Mouse (Mus musculus) kidney, embryonic 15.5 days (tissue): ENCODE data around the gene Pde6b. TPM values are rescaled to one million over a fixed set of nuclear protein-coding genes. Genes with fewer than 3 reads are reported as not detected.
A peak's percentile ranks its signal among the peaks of the same experiment; 100 is the strongest.

Experiments used
- ATAC-seq: fragments of 200-750 bp; cut with Nextera tagmentation; replicated peaks from 2 replicates; pipeline ENCODE4 v1.8.0; 2017; ENCODE audit warnings: moderate TSS enrichment; ENCODE audit not compliant: low FRiP score
- H3K27ac ChIP-seq: fragments of 300-500 bp; sonication (generic); 2 replicates; pipeline ENCODE4 v1.5.1; 2015; ENCODE audit warnings: mild to moderate bottlenecking, inconsistent platforms
- H3K27me3 ChIP-seq: fragments of 300-500 bp; sonication (generic); 2 replicates; pipeline ENCODE4 v1.6.1; 2015; ENCODE audit warnings: inconsistent platforms
- H3K36me3 ChIP-seq: fragments of 300-500 bp; sonication (generic); 2 replicates; pipeline ENCODE4 v1.6.1; 2015; ENCODE audit warnings: inconsistent platforms
- H3K4me1 ChIP-seq: fragments of 300-500 bp; sonication (generic); 2 replicates; pipeline ENCODE4 v1.6.1; 2015; ENCODE audit warnings: inconsistent platforms
- H3K4me2 ChIP-seq: fragments of 300-500 bp; sonication (generic); 2 replicates; pipeline ENCODE4 v1.6.1; 2015; ENCODE audit warnings: moderate library complexity, mild to moderate bottlenecking, inconsistent platforms
- H3K4me3 ChIP-seq: fragments of 300-500 bp; sonication (generic); replicated peaks from 2 replicates; pipeline ENCODE4 v1.5.1; 2015; ENCODE audit warnings: mild to moderate bottlenecking, inconsistent platforms
- H3K9ac ChIP-seq: fragments of 300-500 bp; sonication (generic); 2 replicates; pipeline ENCODE4 v1.6.1; 2015; ENCODE audit warnings: mild to moderate bottlenecking, inconsistent platforms
- H3K9me3 ChIP-seq: fragments of 300-500 bp; sonication (generic); replicated peaks from 2 replicates; pipeline ENCODE4 v1.6.1; 2016; ENCODE audit warnings: inconsistent platforms
- WGBS: fragments of 180-500 bp; shearing (Covaris S2); methylation state at CpG from one replicate; pipeline ENCODE4 v1.1.7; 2015; ENCODE audit warnings: mixed read lengths; 5-methylcytosine and 5-hydroxymethylcytosine counted together
- polyA plus RNA-seq: library from polyadenylated mRNA; unstranded; fragments of >200 nt; fragmentation: Nextera tagmentation; extraction: Ambion mirVana; gene quantifications from 2 replicates; pipeline ENCODE4 v1.2.1, GENCODE M21; 2015

The Pde6b gene
- polyA plus RNA-seq, 1 experiment from 2014 or later, result 0.34 TPM

DNA sequence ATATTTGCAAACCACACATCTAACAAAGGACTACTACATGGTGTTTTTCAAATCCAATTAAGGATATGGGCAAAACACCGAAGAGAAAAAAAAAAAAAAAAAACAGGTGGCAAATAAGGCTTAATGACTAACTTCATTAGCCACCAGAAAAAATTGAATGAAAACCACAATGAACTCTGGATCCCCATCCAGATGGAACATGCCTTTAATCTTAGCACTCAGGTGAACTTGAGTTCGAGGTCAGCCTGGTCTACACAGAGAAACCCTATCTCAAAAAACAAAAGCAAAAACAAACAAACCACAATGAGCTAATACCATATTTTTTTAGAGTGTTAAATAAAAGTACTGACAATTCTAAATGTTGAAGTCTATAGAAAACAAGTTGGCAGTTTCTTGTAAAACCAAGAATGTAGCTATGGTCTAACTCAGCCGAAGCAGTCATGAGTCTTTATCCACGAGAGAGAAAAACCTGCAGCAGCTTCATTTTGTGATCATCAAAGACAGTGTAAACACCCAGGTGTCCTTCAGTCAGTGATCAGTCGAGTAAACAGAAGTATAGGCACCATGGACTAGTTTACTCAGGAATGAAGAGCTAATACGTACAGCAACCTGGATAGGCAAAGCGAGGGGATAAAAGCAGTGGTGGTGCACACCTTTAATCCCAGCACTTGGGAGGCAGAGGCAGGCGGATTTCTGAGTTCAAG is 62.8 kb downstream of the Pde6b start:
- 82% methylated on average over 8 of the region's 8 CpGs for WGBS
- no peak overlapping the region for H3K27ac ChIP-seq
- ATAC-seq, result no peak
- no peak overlapping the region for H3K4me2 ChIP-seq
- H3K36me3 ChIP-seq, result no peaks in the 10 kb centered on the region
- H3K9me3 ChIP-seq, result no peaks in the 10 kb centered on the region
- peaks cover 13% of the 10 kb centered on the region for H3K4me1 ChIP-seq
- H3K4me3 ChIP-seq, result no peak overlapping the region
- H3K27me3 ChIP-seq, result peaks cover 12% of the 10 kb centered on the region; the same call in 1 of the 2 replicates
- H3K9ac ChIP-seq, result no peak overlapping the region

DNA sequence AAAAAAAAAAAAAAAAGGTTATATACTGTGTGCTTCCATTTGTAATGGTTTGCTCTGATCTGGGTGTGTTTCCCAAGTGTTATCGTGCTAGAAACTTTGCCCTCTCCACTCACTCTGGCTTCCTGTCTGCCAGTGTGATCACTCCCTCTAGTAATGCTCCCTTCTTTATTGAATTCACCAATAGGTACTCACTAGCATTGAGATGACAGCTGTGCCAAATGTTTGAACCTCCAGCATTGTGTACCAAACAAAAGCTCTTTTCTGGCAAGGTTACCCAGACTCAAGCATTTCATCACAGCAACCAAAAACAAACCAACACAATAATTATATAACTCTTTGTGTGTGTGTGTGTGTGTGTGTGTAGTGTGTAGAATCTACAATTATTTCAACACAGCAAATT is 63.4 kb downstream of the Pde6b start:
- no peak overlapping the region for H3K27ac ChIP-seq
- no peak overlapping the region for H3K4me3 ChIP-seq
- no peaks in the 10 kb centered on the region for H3K36me3 ChIP-seq
- H3K9me3 ChIP-seq, result no peaks in the 10 kb centered on the region
- ATAC-seq, result no peak
- no peak overlapping the region for H3K4me2 ChIP-seq
- peaks cover 13% of the 10 kb centered on the region for H3K4me1 ChIP-seq
- WGBS, result 81% methylated on average over 1 of the region's 1 CpGs
- no peak overlapping the region for H3K9ac ChIP-seq
- peaks cover 12% of the 10 kb centered on the region; the same call in 1 of the 2 replicates for H3K27me3 ChIP-seq

DNA sequence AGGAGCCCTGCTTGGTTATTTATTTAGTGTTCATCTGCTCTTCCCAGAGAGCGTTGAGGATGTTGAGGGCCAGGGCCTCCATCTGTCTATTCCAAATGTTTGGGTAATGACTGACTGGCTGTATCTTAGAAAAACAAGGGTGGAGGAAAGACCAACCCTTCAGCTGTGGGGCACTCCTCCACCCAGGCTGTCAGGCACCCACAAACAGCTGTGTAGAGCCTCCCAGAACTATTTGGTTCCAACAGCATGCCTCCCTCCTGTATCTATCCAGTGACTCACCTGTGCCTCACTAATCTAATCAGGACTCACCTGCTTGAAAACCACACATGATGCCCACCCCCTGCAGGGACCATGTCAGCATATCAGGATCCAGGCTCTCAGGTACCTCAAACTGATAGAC is 64.2 kb downstream of the Pde6b start:
- Histone ChIP-seq H3K4me3 (no peak overlapping the region), H3K27me3 (peaks cover 7% of the 10 kb centered on the region; the same call in 1 of the 2 replicates), H3K9me3 (no peaks in the 10 kb centered on the region), H3K27ac (no peak overlapping the region), H3K4me1 (peaks cover 13% of the 10 kb centered on the region), H3K4me2 (no peak overlapping the region), H3K36me3 (no peaks in the 10 kb centered on the region), H3K9ac (no peak overlapping the region)
- WGBS, result 69% methylated on average over 1 of the region's 1 CpGs
- no peak for ATAC-seq

- Histone ChIP-seq H3K4me2 (no peak overlapping the region), H3K9ac (no peak overlapping the region), H3K27me3 (peaks cover 8% of the 10 kb centered on the region; the same call in 1 of the 2 replicates), H3K36me3 (no peaks in the 10 kb centered on the region), H3K4me1 (peaks cover 5% of the 10 kb centered on the region), H3K27ac (no peak overlapping the region), H3K4me3 (no peak overlapping the region), H3K9me3 (no peaks in the 10 kb centered on the region)
- ATAC-seq, result no peak
- 39% methylated on average over 3 of the region's 3 CpGs for WGBS
Measured at GRCm38 (mm10) chr5:108454094-108454493, 65.9 kb downstream of the Pde6b start.

DNA sequence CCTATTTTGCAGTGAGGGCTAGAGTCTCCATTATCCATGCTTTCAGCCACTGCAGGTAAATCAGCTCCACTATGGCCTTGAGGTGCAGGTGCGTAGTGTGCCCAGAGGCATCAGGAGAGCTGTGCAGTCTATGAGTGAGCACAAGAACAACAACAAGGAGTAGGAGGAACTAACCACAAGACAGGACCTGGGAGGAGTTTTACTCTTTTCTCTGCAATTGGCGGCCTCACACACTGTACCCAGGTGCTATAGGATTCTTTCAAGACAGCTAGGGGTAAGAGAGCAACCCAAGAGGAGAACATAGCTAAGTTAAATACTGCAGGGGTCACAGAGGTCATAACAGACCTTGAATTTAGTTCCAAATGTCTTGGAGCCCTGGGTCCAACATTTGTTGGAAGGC is 70.5 kb downstream of the Pde6b start:
- Histone ChIP-seq H3K4me2 (no peak overlapping the region), H3K36me3 (no peaks in the 10 kb centered on the region), H3K9ac (no peak overlapping the region), H3K27me3 (peaks cover 12% of the 10 kb centered on the region; the same call in 1 of the 2 replicates), H3K27ac (no peak overlapping the region), H3K4me3 (no peak overlapping the region), H3K9me3 (no peaks in the 10 kb centered on the region), H3K4me1 (peaks cover 25% of the 10 kb centered on the region)
- no peak for ATAC-seq
- 81% methylated on average over 2 of the region's 2 CpGs for WGBS

DNA sequence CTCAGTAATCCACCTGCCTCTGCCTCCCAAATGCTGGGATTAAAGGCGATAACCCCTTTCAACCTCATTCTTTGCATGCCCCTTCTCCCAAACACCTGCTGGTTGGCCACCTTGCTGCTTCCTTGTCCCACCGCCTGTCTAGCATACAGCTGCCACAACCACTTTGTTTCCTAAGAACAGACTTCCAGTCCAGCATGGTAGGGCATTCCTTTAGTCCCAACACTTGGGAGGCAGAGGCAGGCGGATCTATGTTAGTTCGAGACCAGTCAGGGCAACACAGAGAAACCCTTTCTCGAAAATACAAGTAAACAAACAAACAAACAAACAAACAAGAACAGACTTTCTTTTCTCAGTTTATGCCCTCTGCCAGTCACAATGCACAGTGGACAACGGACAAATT is 72.3 kb downstream of the Pde6b start:
- ATAC-seq, result 0 out of 2 replicates have a peak, but pooled peaks have one; percentile 0
- WGBS, result 41% methylated on average over 6 of the region's 6 CpGs
- peak overlapping the region; percentile 91 for H3K4me3 ChIP-seq

GRCm38 (mm10) chr5:108461082-108462065 is 73.2 kb downstream of the Pde6b start, which contains the start of gene Pcgf3:
Pcgf3 (plus strand) TSS chr5:108461232.
- WGBS, result under 1% methylated on average over 50 of the region's 62 CpGs
- no peaks in the 10 kb centered on the region for H3K9me3 ChIP-seq

More for the DNA sequence above, 72.3 kb downstream of the Pde6b start:
- Histone ChIP-seq H3K27ac (no peak overlapping the region), H3K27me3 (peaks cover 12% of the 10 kb centered on the region; the same call in 1 of the 2 replicates), H3K36me3 (no peaks in the 10 kb centered on the region), H3K4me2 (peak overlapping the region; percentile 89), H3K4me1 (peaks cover 32% of the 10 kb centered on the region), H3K9me3 (no peaks in the 10 kb centered on the region), H3K9ac (peak overlapping the region; percentile 99)

GRCm38 (mm10) chr5:108462446-108462845 is 74.3 kb downstream of the Pde6b start:
- no peaks in the 10 kb centered on the region for H3K9me3 ChIP-seq
- H3K4me3 ChIP-seq, result peak overlapping the region; percentile 91
- WGBS, result 29% methylated on average over 4 of the region's 4 CpGs
- H3K4me1 ChIP-seq, result peaks cover 37% of the 10 kb centered on the region
- H3K4me2 ChIP-seq, result peak overlapping the region; percentile 89
- H3K36me3 ChIP-seq, result no peaks in the 10 kb centered on the region
- no peak for ATAC-seq
- peak overlapping the region; percentile 87; the same call in 1 of the 2 replicates for H3K27ac ChIP-seq
- peaks cover 12% of the 10 kb centered on the region; the same call in 1 of the 2 replicates for H3K27me3 ChIP-seq
- H3K9ac ChIP-seq, result peak overlapping the region; percentile 99

More at GRCm38 (mm10) chr5:108461082-108462065, 73.2 kb downstream of the Pde6b start, which contains the start of gene Pcgf3:
- Histone ChIP-seq H3K4me2 (peak within 1 kb of the TSS; percentile 89), H3K4me3 (peak within 1 kb of the TSS; percentile 91), H3K27ac (peak within 1 kb of the TSS; percentile 87), H3K9ac (peak within 1 kb of the TSS; percentile 99), H3K36me3 (no peaks in the 10 kb centered on the region), H3K4me1 (peaks cover 37% of the 10 kb centered on the region), H3K27me3 (peaks cover 12% of the 10 kb centered on the region; the same call in 1 of the 2 replicates)
- peak; percentile 98 for ATAC-seq

- 0 out of 2 replicates have a peak, but pooled peaks cover 3% of the 10 kb centered on the region for H3K36me3 ChIP-seq
- 79% methylated on average over 6 of the region's 6 CpGs for WGBS
- H3K4me2 ChIP-seq, result no peak overlapping the region
- no peak overlapping the region for H3K9ac ChIP-seq
- ATAC-seq, result no peak
- no peaks in the 10 kb centered on the region for H3K27me3 ChIP-seq
- no peaks in the 10 kb centered on the region for H3K9me3 ChIP-seq
- H3K4me1 ChIP-seq, result peaks cover 37% of the 10 kb centered on the region
- no peak overlapping the region for H3K4me3 ChIP-seq
- no peak overlapping the region for H3K27ac ChIP-seq
Measured at GRCm38 (mm10) chr5:108465131-108465891, 77.1 kb downstream of the Pde6b start.

DNA sequence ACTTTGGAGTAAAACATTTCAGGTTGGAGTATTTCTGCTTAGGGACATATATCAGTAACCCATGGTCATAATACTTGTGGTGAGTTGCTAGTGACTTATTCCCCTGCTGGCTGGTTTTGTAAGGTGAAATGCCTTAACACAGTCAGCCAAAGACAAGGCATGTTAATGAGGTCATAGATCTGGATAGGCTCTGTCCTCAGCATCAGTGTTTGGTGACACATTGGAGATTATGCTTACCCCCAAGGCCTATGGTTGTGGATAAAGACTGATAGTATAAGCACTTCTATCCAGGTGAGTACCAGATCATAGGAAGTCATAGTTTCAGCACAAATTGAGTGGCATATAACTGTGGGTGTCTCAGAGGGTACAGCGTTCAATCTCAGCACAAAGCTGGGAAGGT is 78.5 kb downstream of the Pde6b start:
- Histone ChIP-seq H3K27me3 (no peaks in the 10 kb centered on the region), H3K36me3 (peaks cover 7% of the 10 kb centered on the region; the same call in 1 of the 2 replicates), H3K4me3 (no peak overlapping the region), H3K4me1 (peaks cover 30% of the 10 kb centered on the region), H3K27ac (no peak overlapping the region), H3K4me2 (no peak overlapping the region), H3K9ac (no peak overlapping the region), H3K9me3 (no peaks in the 10 kb centered on the region)
- ATAC-seq, result no peak
- WGBS, result 97% methylated on average over 1 of the region's 1 CpGs

- Histone ChIP-seq H3K4me2 (no peak overlapping the region), H3K27me3 (no peaks in the 10 kb centered on the region), H3K9me3 (no peaks in the 10 kb centered on the region), H3K4me1 (peaks cover 5% of the 10 kb centered on the region; the same call in 1 of the 2 replicates), H3K9ac (no peak overlapping the region), H3K36me3 (peaks cover 37% of the 10 kb centered on the region), H3K27ac (no peak overlapping the region), H3K4me3 (no peak overlapping the region)
- WGBS, result 71% methylated on average over 7 of the region's 7 CpGs
- ATAC-seq, result no peak
Measured at GRCm38 (mm10) chr5:108469617-108470016, 81.4 kb downstream of the Pde6b start.
